Mouse (Mus musculus) kidney, adult 2 months (tissue): Measurements from ENCODE around the gene Hmga2.

Experiments used
- CTCF ChIP-seq: fragments of 200-500 bp; conservative IDR thresholded peaks from 2 replicates; pipeline ENCODE4 v1.5.1; 2011; ENCODE audit warnings: low read depth, mild to moderate bottlenecking, control low read depth, low read length, moderate library complexity, mixed read lengths; ENCODE audit not compliant: insufficient read depth, insufficient read length
- POLR2A ChIP-seq: fragments of 200-500 bp; IDR thresholded peaks from one replicate; pipeline ENCODE4 v1.6.1; 2011; ENCODE audit warnings: low read depth, low read length, control low read depth

GRCm38 (mm10) chr10:120365380-120366172, 110.7 kb downstream of the Hmga2 start:
- TF ChIP-seq CTCF (no peak), POLR2A (no peak)
